Mouse (Mus musculus) hindbrain, embryonic 12.5 days (tissue): Measurements from ENCODE around the gene Tnfrsf14. TPM values are rescaled to one million over a fixed set of nuclear protein-coding genes. Genes with fewer than 3 reads are reported as not detected.

ENCODE experiments used
- ATAC-seq: fragments of 200-750 bp; cut with Nextera tagmentation; 2 replicates; pipeline ENCODE4 v1.8.0; 2017; ENCODE audit warnings: moderate TSS enrichment; ENCODE audit not compliant: low FRiP score
- H3K27ac ChIP-seq: fragments of 300-500 bp; sonication (generic); 2 replicates; pipeline ENCODE4 v1.5.1; 2016; ENCODE audit warnings: mild to moderate bottlenecking
- H3K27me3 ChIP-seq: fragments of 300-500 bp; sonication (generic); 2 replicates; pipeline ENCODE4 v1.6.1; 2016; ENCODE audit warnings: mild to moderate bottlenecking
- H3K36me3 ChIP-seq: fragments of 300-500 bp; sonication (generic); 2 replicates; pipeline ENCODE4 v1.6.1; 2016; ENCODE audit warnings: mild to moderate bottlenecking
- H3K4me1 ChIP-seq: fragments of 300-500 bp; sonication (generic); 2 replicates; pipeline ENCODE4 v1.6.1; 2016
- H3K4me2 ChIP-seq: fragments of 300-500 bp; sonication (generic); replicated peaks from 2 replicates; pipeline ENCODE4 v1.6.1; 2016; ENCODE audit warnings: mild to moderate bottlenecking
- H3K4me3 ChIP-seq: fragments of 300-500 bp; sonication (generic); 2 replicates; pipeline ENCODE4 v1.5.1; 2016; ENCODE audit warnings: mild to moderate bottlenecking
- H3K9ac ChIP-seq: fragments of 300-500 bp; sonication (generic); 2 replicates; pipeline ENCODE4 v1.6.1; 2016; ENCODE audit warnings: mild to moderate bottlenecking, moderate library complexity
- H3K9me3 ChIP-seq: fragments of 300-500 bp; sonication (generic); replicated peaks from 2 replicates; pipeline ENCODE4 v1.6.1; 2016; ENCODE audit warnings: mild to moderate bottlenecking
- WGBS: fragments of 180-500 bp; shearing (Covaris S2); methylation state at CpG from one replicate; pipeline ENCODE4 v1.1.7; 2016; 5-methylcytosine and 5-hydroxymethylcytosine counted together
- polyA plus RNA-seq: library from polyadenylated mRNA; unstranded; fragments of >200 nt; fragmentation: Nextera tagmentation; extraction: Ambion mirVana; gene quantifications from 2 replicates; pipeline ENCODE4 v1.2.1, GENCODE M21; 2016

Gene Tnfrsf14
- polyA plus RNA-seq, 1 experiment from 2014 or later, result 0.97 TPM

DNA sequence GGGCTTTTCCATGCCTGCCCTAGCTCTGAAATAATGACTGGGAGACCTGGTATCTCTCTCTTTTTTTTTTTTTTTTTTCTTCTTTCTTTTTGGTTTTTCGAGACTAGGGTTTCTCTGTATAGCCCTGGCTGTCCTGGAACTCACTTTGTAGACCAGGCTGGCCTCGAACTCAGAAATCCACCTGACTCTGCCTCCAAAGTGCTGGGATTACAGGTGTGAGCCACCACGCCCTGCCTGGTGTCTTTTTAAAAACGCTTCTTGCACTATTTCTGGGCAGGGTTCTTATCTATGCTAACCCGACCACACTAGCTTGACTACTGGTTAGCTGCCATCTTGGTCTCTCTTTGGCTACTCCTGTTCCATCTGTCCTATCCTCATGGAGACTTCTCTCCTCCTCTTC lies 19.9 kb downstream of the Tnfrsf14 start:
- 89% methylated on average over 5 of the region's 5 CpGs for WGBS
- Histone ChIP-seq H3K4me2 (no peak overlapping the region), H3K9me3 (no peaks in the 10 kb centered on the region), H3K9ac (no peak overlapping the region), H3K36me3 (no peaks in the 10 kb centered on the region), H3K27ac (no peak overlapping the region), H3K4me3 (no peak overlapping the region), H3K4me1 (peaks cover 11% of the 10 kb centered on the region), H3K27me3 (no peaks in the 10 kb centered on the region)
- ATAC-seq, result no peak

GRCm38 (mm10) chr4:154907833-154908232 lies 20.5 kb downstream of the Tnfrsf14 start:
- no peak overlapping the region for H3K27ac ChIP-seq

DNA sequence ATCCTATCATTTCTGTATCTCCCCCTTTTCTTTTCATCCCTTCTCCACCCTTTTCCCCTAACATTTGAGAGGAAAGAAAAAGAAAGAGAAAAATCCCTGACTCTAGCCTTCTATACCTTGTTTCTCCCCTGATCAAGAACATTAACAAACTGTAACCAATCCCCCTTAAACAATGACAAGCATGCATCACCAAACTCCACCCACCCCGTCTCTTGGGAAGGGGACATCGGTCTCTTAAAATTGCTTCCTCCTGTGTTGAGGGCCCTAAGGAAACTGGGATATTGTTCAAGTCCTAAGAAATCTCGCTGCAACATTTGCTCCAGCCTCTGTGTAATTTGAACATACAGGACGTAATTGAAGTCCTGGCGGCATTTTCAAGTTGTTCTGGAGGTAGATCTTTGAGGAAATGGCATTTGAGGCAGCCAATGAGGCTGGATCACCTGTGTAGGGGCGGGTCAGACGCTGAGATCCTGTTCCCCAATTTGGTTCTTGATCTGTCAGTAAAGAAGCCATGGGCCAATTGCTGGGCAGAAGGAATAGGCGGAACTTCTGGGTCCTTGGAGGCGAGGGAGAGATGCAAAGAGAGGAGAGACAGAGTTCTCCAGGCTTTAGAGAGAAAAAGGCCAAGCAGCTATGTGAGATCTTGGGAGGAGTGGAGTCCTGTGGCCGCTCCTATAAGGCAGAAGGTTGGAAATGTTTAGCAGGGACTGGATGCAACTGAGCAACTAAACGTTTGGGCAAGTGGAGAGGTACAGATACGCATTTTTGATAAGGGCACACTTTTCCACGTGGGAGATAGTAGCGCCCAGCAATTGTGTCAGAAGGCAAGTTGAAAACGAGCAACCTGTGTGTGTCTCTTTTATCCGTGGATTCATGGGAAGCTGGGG lies 23.9 kb downstream of the Tnfrsf14 start:
- 2% methylated on average over 16 of the region's 16 CpGs for WGBS
- peaks cover 2% of the 10 kb centered on the region for H3K4me1 ChIP-seq
- H3K9me3 ChIP-seq, result no peaks in the 10 kb centered on the region; the same call in 1 of the 2 replicates
- H3K4me2 ChIP-seq, result peak overlapping the region; percentile 61
- ATAC-seq, result peak; percentile 91
- no peaks in the 10 kb centered on the region for H3K36me3 ChIP-seq
- peak overlapping the region; percentile 38 for H3K4me3 ChIP-seq
- peak overlapping the region; percentile 38; the same call in 1 of the 2 replicates for H3K9ac ChIP-seq
- no peaks in the 10 kb centered on the region; the same call in 1 of the 2 replicates for H3K27me3 ChIP-seq
- peak overlapping the region; percentile 12; the same call in 1 of the 2 replicates for H3K27ac ChIP-seq

More at GRCm38 (mm10) chr4:154907833-154908232, 20.5 kb downstream of the Tnfrsf14 start:
- H3K36me3 ChIP-seq, result no peaks in the 10 kb centered on the region
- no peaks in the 10 kb centered on the region for H3K27me3 ChIP-seq
- no peak overlapping the region for H3K4me3 ChIP-seq
- H3K9ac ChIP-seq, result no peak overlapping the region
- peak overlapping the region; percentile 21; the same call in 1 of the 2 replicates for H3K4me2 ChIP-seq
- H3K4me1 ChIP-seq, result peaks cover 11% of the 10 kb centered on the region
- H3K9me3 ChIP-seq, result no peaks in the 10 kb centered on the region
- WGBS, result 45% methylated on average over 17 of the region's 17 CpGs
- peak; percentile 60 for ATAC-seq

- H3K4me1 ChIP-seq, result peaks cover 12% of the 10 kb centered on the region
- H3K9me3 ChIP-seq, result no peaks in the 10 kb centered on the region; the same call in 1 of the 2 replicates
- no peak overlapping the region for H3K4me2 ChIP-seq
- WGBS, result 92% methylated on average over 2 of the region's 2 CpGs
- ATAC-seq, result no peak
- H3K4me3 ChIP-seq, result no peak overlapping the region
- H3K36me3 ChIP-seq, result no peaks in the 10 kb centered on the region
- H3K9ac ChIP-seq, result no peak overlapping the region
- H3K27ac ChIP-seq, result no peak overlapping the region
- H3K27me3 ChIP-seq, result no peaks in the 10 kb centered on the region; the same call in 1 of the 2 replicates
These were observed 26.0 kb downstream of the Tnfrsf14 start for GRCm38 (mm10) chr4:154902371-154902770.

- Histone ChIP-seq H3K27ac (peak within 1 kb of the TSS; percentile 64), H3K9me3 (no peaks in the 10 kb centered on the region; the same call in 1 of the 2 replicates), H3K4me1 (peaks cover 20% of the 10 kb centered on the region), H3K27me3 (no peaks in the 10 kb centered on the region; the same call in 1 of the 2 replicates), H3K4me2 (peak within 1 kb of the TSS; percentile 94), H3K4me3 (peak within 1 kb of the TSS; percentile 53), H3K9ac (peak within 1 kb of the TSS; percentile 80), H3K36me3 (no peaks in the 10 kb centered on the region; the same call in 1 of the 2 replicates)
- 4% methylated on average over 43 of the region's 43 CpGs for WGBS
- peak; percentile 96 for ATAC-seq
These were observed 29.6 kb downstream of the Tnfrsf14 start, which contains the start of gene Fam213b for GRCm38 (mm10) chr4:154898506-154899446. Gene Fam213b, minus strand, starts transcription at chr4:154899135.

DNA sequence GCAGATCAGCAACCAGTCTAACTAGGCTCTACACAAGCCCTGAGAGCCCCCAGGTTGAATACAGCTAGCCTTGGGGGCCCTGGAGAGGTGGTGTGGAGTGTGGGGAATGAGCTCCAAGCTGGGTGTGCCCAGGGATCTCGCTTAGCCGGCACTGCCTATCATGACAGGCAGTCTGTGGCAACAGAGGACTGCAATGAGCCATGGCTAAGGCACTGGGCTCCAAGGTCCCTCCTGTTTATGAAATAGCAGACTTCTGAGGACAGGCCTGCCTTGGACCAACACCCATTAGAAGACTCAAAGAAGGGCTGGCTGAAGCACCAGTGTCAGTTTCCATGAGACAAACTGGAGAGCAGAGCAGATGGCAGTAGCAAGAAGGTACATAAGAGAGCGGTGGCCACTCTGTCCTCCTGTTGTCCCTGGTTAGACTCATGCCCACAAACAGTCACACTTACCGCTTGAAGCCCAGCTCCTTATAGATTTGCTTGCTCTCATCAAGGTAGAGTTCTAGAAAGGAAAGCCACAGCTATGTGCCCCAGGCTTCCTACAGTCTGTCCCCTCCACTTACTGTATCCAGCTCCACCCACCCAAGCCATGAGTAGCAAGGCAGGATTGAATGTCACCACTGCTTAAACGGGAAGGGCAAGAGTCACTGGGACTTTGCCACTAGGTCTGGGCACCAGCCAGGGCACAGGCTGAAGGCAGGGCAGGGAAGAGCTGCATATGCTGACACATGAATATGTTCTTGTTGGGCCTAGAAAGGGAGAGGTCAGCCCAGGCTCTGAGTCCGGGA lies 30.5 kb downstream of the Tnfrsf14 start:
- no peak for ATAC-seq
- peak overlapping the region; percentile 94 for H3K4me2 ChIP-seq
- 71% methylated on average over 6 of the region's 6 CpGs for WGBS
- peaks cover 20% of the 10 kb centered on the region for H3K4me1 ChIP-seq
- H3K27ac ChIP-seq, result 0 out of 2 replicates have a peak overlapping the region, but pooled peaks have one; percentile 64
- H3K36me3 ChIP-seq, result no peaks in the 10 kb centered on the region; the same call in 1 of the 2 replicates
- H3K9me3 ChIP-seq, result no peaks in the 10 kb centered on the region; the same call in 1 of the 2 replicates
- H3K27me3 ChIP-seq, result no peaks in the 10 kb centered on the region; the same call in 1 of the 2 replicates
- peak overlapping the region; percentile 53 for H3K4me3 ChIP-seq
- peak overlapping the region; percentile 80 for H3K9ac ChIP-seq

GRCm38 (mm10) chr4:154895549-154895948 lies 32.8 kb downstream of the Tnfrsf14 start:
- no peak overlapping the region for H3K4me2 ChIP-seq
- no peaks in the 10 kb centered on the region; the same call in 1 of the 2 replicates for H3K36me3 ChIP-seq
- peaks cover 20% of the 10 kb centered on the region for H3K4me1 ChIP-seq
- H3K4me3 ChIP-seq, result no peak overlapping the region
- ATAC-seq, result no peak
- 80% methylated on average over 5 of the region's 5 CpGs for WGBS
- H3K27ac ChIP-seq, result no peak overlapping the region
- H3K9me3 ChIP-seq, result no peaks in the 10 kb centered on the region
- H3K9ac ChIP-seq, result no peak overlapping the region
- H3K27me3 ChIP-seq, result no peaks in the 10 kb centered on the region; the same call in 1 of the 2 replicates

DNA sequence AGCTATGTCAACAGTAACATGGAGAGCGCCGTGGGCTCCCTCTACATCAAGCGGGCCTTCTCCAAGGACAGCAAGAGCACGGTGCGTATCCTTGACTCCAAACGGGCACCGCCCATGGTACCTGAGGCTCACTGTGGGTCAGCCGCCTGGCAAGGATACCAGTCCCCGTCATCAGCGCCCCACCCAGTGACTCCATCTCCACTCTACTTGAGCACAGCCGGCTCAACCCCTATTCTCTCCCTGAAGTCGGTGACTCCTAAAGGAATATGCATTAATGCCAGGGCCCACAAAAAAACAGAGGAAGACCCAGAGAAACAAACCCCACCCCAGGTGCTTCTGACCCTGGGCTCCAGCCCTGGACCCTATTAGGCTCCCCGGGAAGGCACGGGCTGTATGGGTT lies 37.5 kb downstream of the Tnfrsf14 start:
- Histone ChIP-seq H3K9me3 (no peaks in the 10 kb centered on the region), H3K27me3 (no peaks in the 10 kb centered on the region), H3K4me3 (no peak overlapping the region), H3K4me2 (no peak overlapping the region), H3K9ac (no peak overlapping the region), H3K27ac (no peak overlapping the region), H3K4me1 (peaks cover 8% of the 10 kb centered on the region), H3K36me3 (no peaks in the 10 kb centered on the region)
- ATAC-seq, result no peak
- WGBS, result 93% methylated on average over 14 of the region's 14 CpGs

DNA sequence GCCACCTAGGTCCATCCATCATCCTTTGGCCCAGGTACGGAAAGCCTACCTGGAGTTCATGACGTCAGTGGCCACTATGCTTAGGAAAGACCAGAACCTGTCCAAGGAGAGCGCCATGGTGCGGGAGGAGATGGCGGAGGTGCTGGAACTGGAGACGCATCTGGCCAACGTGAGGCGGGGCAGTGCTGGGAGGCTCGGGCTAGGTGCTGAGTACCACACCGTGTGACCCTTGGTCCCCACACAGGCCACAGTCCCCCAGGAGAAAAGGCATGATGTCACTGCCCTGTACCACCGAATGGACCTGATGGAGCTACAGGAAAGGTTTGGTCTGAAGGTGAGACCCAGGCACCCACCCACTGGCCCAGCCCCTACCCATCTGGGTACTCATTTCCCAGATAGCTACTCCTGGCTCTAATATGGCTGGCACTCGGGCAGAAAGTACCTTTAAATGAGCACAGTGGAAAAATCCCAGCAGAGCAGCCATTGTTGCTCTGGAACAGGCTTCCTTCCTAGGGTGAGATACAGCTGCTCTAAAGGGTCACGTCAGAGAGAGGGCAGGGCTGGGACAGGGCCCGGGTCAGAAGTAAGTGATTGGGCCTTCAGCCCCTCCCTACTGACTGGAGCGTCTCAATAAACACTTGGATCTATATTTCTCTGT lies 40.6 kb downstream of the Tnfrsf14 start:
- no peaks in the 10 kb centered on the region for H3K36me3 ChIP-seq
- H3K27ac ChIP-seq, result no peak overlapping the region; the same call in 1 of the 2 replicates
- H3K4me3 ChIP-seq, result no peak overlapping the region

GRCm38 (mm10) chr4:154886876-154887592 lies 41.3 kb downstream of the Tnfrsf14 start:
- no peaks in the 10 kb centered on the region for H3K9me3 ChIP-seq
- H3K27ac ChIP-seq, result no peak overlapping the region; the same call in 1 of the 2 replicates
- peak; percentile 32; the same call in 1 of the 2 replicates for ATAC-seq
- no peak overlapping the region for H3K9ac ChIP-seq
- H3K27me3 ChIP-seq, result no peaks in the 10 kb centered on the region
- H3K4me3 ChIP-seq, result no peak overlapping the region
- no peak overlapping the region for H3K4me2 ChIP-seq
- peaks cover 8% of the 10 kb centered on the region for H3K4me1 ChIP-seq
- H3K36me3 ChIP-seq, result no peaks in the 10 kb centered on the region
- WGBS, result 64% methylated on average over 13 of the region's 13 CpGs

More for the DNA sequence above, 40.6 kb downstream of the Tnfrsf14 start:
- 87% methylated on average over 15 of the region's 15 CpGs for WGBS
- Histone ChIP-seq H3K9ac (no peak overlapping the region), H3K4me1 (peaks cover 8% of the 10 kb centered on the region), H3K4me2 (no peak overlapping the region), H3K9me3 (no peaks in the 10 kb centered on the region), H3K27me3 (no peaks in the 10 kb centered on the region)
- no peak for ATAC-seq
